Mouse (Mus musculus) midbrain, postnatal 0 days (tissue): ENCODE data around the gene Sorcs1. TPM values are rescaled to one million over a fixed set of nuclear protein-coding genes. Genes with fewer than 3 reads are reported as not detected.

Source experiments
- ATAC-seq: fragments of 200-750 bp; cut with Nextera tagmentation; 2 replicates; pipeline ENCODE4 v1.8.0; 2017; ENCODE audit warnings: moderate number of reproducible peaks, mild to moderate bottlenecking, moderate TSS enrichment, moderate library complexity; ENCODE audit not compliant: low FRiP score
- DNase-seq: peaks from one replicate; pipeline ENCODE4 v3.0.0-alpha.2; 2015; ENCODE audit warnings: low spot score
- H3K27ac ChIP-seq: fragments of 300-500 bp; sonication (generic); 2 replicates; pipeline ENCODE4 v1.5.1; 2014; ENCODE audit warnings: low read depth, mild to moderate bottlenecking, low read length, mixed read lengths
- H3K27me3 ChIP-seq: fragments of 300-500 bp; sonication (generic); 2 replicates; pipeline ENCODE4 v1.6.1; 2014; ENCODE audit warnings: low read length, control low read depth, mixed read lengths; ENCODE audit not compliant: insufficient read depth
- H3K36me3 ChIP-seq: fragments of 300-500 bp; sonication (generic); 2 replicates; pipeline ENCODE4 v1.6.1; 2014; ENCODE audit warnings: low read length, control low read depth, mixed read lengths; ENCODE audit not compliant: insufficient read depth
- H3K4me1 ChIP-seq: fragments of 300-500 bp; sonication (generic); 2 replicates; pipeline ENCODE4 v1.6.1; 2014; ENCODE audit warnings: mild to moderate bottlenecking, control low read depth, antibody characterized with exemption, low read length, mixed read lengths; ENCODE audit not compliant: insufficient read depth
- H3K4me2 ChIP-seq: fragments of 300-500 bp; sonication (generic); 2 replicates; pipeline ENCODE4 v1.6.1; 2014; ENCODE audit warnings: low read depth, mild to moderate bottlenecking, low read length, mixed read lengths; ENCODE audit not compliant: poor library complexity, severe bottlenecking
- H3K4me3 ChIP-seq: fragments of 300-500 bp; sonication (generic); 2 replicates; pipeline ENCODE4 v1.5.1; 2014; ENCODE audit warnings: low read depth, mild to moderate bottlenecking, low read length, moderate library complexity
- H3K9ac ChIP-seq: fragments of 300-500 bp; sonication (generic); replicated peaks from 2 replicates; pipeline ENCODE4 v1.6.1; 2014; ENCODE audit warnings: mild to moderate bottlenecking, low read length, moderate library complexity, mixed read lengths; ENCODE audit not compliant: poor library complexity, severe bottlenecking
- H3K9me3 ChIP-seq: fragments of 300-500 bp; sonication (generic); 2 replicates; pipeline ENCODE4 v1.6.1; 2016; ENCODE audit warnings: low read length, control low read depth
- CTCF ChIP-seq: IDR thresholded peaks from 2 replicates; pipeline ENCODE4 v1.5.1; 2016; ENCODE audit warnings: antibody characterized with exemption, mild to moderate bottlenecking
- WGBS: fragments of 180-500 bp; shearing (Covaris S2); extraction: QIAGEN DNeasy Blood & Tissue Kit; methylation state at CpG from one replicate; pipeline ENCODE4 v1.1.7; 2014; 5-methylcytosine and 5-hydroxymethylcytosine counted together
- polyA plus RNA-seq: library from polyadenylated mRNA; unstranded; fragments of >200 nt; fragmentation: Nextera tagmentation; extraction: Ambion mirVana; gene quantifications from 2 replicates; pipeline ENCODE4 v1.2.1, GENCODE M21; 2015
- total RNA-seq: library from RNA; depleted of rRNA; stranded (reverse); fragments of >200 nt; gene quantifications from 2 replicates; pipeline ENCODE4 v1.2.3, GENCODE M21; 2014

The Sorcs1 gene
- total and polyA plus RNA-seq, 2 experiments from 2014 or later, result 15.0 to 29.2 TPM

DNA sequence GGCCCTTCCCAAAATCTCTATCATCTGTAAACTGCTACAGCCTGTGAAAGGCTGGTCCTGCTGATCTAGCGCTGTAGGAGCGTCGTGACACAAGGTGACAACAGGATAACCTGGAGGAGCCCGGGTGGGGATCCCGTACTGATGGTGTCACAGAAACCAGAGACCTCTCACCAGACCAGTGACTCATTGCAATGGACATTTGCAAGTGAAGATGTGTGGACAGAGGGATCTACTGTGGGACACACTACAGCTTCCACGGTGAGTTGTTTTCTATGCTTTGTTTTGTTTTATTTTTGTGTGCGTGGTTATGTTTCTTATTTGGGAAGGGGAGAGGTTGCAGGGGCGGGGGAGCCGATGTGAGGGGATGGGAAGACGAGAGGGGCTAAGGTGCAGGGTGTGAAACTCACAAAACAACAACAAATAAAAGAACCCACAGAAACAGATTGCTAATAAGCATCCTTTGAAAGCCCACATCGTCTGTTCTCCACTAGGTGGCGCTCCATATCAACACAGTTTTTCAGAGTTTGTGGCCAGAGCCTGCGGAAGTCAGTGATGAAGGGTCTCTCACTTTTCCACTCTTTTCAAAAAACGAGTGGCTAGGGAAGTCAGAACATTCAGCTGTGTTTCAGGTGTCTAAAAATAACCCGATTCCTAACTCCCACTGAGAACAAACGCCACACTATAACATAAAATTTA is 419.6 kb downstream of the Sorcs1 start:
- Histone ChIP-seq H3K9ac (no peak overlapping the region), H3K27me3 (no peaks in the 10 kb centered on the region), H3K4me3 (no peak overlapping the region), H3K4me1 (no peaks in the 10 kb centered on the region), H3K9me3 (no peaks in the 10 kb centered on the region), H3K36me3 (no peaks in the 10 kb centered on the region), H3K4me2 (no peak overlapping the region), H3K27ac (no peak overlapping the region)
- DNase-seq (peak; percentile 79), ATAC-seq (no peak)
- peak; percentile 94 for TF ChIP-seq CTCF
- WGBS, result 39% methylated on average over 16 of the region's 16 CpGs

DNA sequence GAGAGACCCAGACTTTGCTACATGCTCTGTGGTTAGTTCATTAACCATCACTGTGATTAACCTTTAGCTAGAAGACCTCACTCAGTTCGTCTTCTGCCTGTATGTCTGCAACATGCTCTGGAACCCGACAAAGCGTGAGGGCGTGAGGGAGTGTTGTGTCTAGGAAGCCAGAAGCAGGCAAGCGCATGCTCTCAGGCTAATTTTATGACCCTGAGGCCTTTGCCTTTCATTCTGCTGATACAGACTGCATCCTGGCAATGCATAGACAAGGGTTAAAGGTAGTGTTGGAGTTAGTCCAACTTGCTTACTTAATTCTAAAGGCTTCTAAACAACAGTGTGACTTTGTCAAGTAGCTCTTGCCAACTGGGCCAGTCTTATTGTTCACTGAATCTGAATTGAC is 458.0 kb downstream of the Sorcs1 start:
- Histone ChIP-seq H3K27ac (no peak overlapping the region), H3K4me2 (no peak overlapping the region), H3K9me3 (no peaks in the 10 kb centered on the region), H3K9ac (no peak overlapping the region), H3K4me3 (no peak overlapping the region), H3K36me3 (no peaks in the 10 kb centered on the region), H3K27me3 (no peaks in the 10 kb centered on the region), H3K4me1 (no peaks in the 10 kb centered on the region)
- 80% methylated on average over 5 of the region's 5 CpGs for WGBS
- TF ChIP-seq CTCF, result no peak
- no peak for ATAC-seq
- peak; percentile 33 for DNase-seq

- no peak overlapping the region for H3K4me2 ChIP-seq
- ATAC-seq, result no peak
- no peaks in the 10 kb centered on the region for H3K27me3 ChIP-seq
- no peak overlapping the region for H3K4me3 ChIP-seq
- H3K9me3 ChIP-seq, result no peaks in the 10 kb centered on the region
- no peak for TF ChIP-seq CTCF
- no peaks in the 10 kb centered on the region for H3K36me3 ChIP-seq
- WGBS, result 14% methylated on average over 7 of the region's 7 CpGs
- H3K9ac ChIP-seq, result no peak overlapping the region
- H3K27ac ChIP-seq, result peak overlapping the region; percentile 4; the same call in 1 of the 2 replicates
- DNase-seq, result peak; percentile 61
- no peaks in the 10 kb centered on the region for H3K4me1 ChIP-seq
Measured at GRCm38 (mm10) chr19:50214466-50215228, 463.8 kb downstream of the Sorcs1 start.

DNA sequence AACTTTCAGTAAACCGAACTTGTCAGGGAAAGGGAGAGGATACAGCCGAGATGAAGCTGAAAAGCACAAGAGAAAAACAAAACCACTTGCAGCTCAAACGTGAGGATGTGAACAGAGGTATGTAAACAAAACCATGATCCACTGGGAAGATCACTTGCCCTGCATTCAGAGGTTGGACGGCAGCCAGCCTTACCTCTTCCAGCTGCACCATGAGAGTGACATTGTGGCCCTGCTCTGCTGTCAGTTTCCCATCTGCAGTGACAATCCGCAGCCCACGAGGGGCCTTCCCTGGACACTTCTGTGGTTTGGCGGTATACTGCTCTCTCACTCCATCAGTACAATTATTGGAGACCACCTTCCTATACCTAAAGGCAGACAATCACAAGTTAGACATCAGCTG is 468.0 kb downstream of the Sorcs1 start:
- no peak overlapping the region for H3K27ac ChIP-seq
- no peak overlapping the region for H3K4me2 ChIP-seq
- no peaks in the 10 kb centered on the region for H3K4me1 ChIP-seq
- WGBS, result 46% methylated on average over 7 of the region's 7 CpGs
- H3K27me3 ChIP-seq, result no peaks in the 10 kb centered on the region
- H3K9ac ChIP-seq, result no peak overlapping the region
- ATAC-seq (no peak), DNase-seq (no peak)
- H3K36me3 ChIP-seq, result no peaks in the 10 kb centered on the region
- H3K9me3 ChIP-seq, result no peaks in the 10 kb centered on the region
- no peak overlapping the region for H3K4me3 ChIP-seq
- TF ChIP-seq CTCF, result no peak

DNA sequence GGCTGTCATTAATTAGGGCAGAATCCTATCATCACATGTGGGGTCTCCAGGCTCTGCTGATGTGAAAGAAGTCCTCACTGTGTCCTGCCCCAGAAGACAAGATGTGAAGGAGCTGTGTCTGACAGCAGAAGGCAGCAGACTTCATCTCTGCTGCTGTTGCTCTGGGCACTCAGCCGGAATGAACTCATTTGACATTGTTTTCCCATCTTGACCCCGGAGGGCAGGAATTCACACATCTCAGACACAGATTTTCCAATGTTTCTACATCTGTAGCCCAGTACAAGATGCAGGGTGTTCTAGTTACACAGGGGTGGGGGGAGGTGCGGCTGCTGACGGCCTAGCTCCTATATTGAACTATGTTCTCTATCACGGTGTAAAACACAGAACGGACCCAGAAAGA is 474.1 kb downstream of the Sorcs1 start:
- no peaks in the 10 kb centered on the region for H3K36me3 ChIP-seq
- H3K9me3 ChIP-seq, result no peaks in the 10 kb centered on the region
- no peaks in the 10 kb centered on the region for H3K27me3 ChIP-seq
- ATAC-seq (no peak), DNase-seq (no peak)
- WGBS, result 75% methylated on average over 6 of the region's 6 CpGs
- no peak overlapping the region for H3K27ac ChIP-seq
- H3K4me3 ChIP-seq, result no peak overlapping the region
- H3K4me1 ChIP-seq, result no peaks in the 10 kb centered on the region
- no peak overlapping the region for H3K9ac ChIP-seq
- no peak overlapping the region for H3K4me2 ChIP-seq
- TF ChIP-seq CTCF, result no peak

GRCm38 (mm10) chr19:50196592-50196991 is 481.9 kb downstream of the Sorcs1 start:
- ATAC-seq (no peak), DNase-seq (no peak)
- H3K9ac ChIP-seq, result no peak overlapping the region
- no peak overlapping the region for H3K27ac ChIP-seq
- H3K4me1 ChIP-seq, result no peaks in the 10 kb centered on the region
- no peak for TF ChIP-seq CTCF
- no peaks in the 10 kb centered on the region for H3K27me3 ChIP-seq
- no peak overlapping the region for H3K4me2 ChIP-seq
- no peaks in the 10 kb centered on the region for H3K9me3 ChIP-seq
- H3K36me3 ChIP-seq, result no peaks in the 10 kb centered on the region
- 82% methylated on average over 1 of the region's 1 CpGs for WGBS
- no peak overlapping the region for H3K4me3 ChIP-seq
